Comparison of ENCODE assay signal across 8 mouse cellular contexts in the genomic region with DNA sequence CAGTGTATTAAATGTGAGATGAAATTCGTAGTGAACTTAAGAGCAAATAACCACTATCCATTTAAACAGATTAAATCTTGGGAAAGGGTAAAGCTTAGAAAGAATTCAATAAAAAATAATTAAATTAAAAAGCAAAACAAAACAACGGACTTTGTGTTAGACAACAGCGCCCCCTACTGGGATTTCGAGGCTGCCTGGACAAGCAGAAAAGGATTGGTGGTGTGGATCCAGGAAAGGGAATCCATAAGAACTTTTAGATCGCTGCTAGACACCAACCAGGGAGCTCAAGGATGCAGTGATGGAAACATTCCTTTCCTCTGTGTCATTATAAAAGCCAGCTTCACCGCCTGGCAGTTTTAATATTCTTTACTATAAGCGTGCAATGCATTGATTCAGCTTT. TPM values are rescaled to one million over a fixed set of nuclear protein-coding genes. Genes with fewer than 3 reads are reported as not detected.
DNase-seq lines count a peak whose midpoint lies in the region.

No protein-coding gene starts in this region.

- peak; percentile 41 for DNase-seq in heart, adult 8-10 months (ENCODE audit: low spot score)
- no peak for DNase-seq in heart, postnatal 25 days (ENCODE audit: low spot score)
- peak; percentile 57 for DNase-seq in R1 (ENCODE audit: low read depth, low spot score)
- DNase-seq in cerebellum, postnatal 25 days: peak; percentile 61 to 81
- DNase-seq in heart, postnatal 36 days: peak; percentile 64 to 77
- DNase-seq in left cerebral cortex, postnatal 25 days (ENCODE audit: low spot score in 2 of 2): peak; percentile 54 to 55
- peak; percentile 80 for DNase-seq in retina, embryonic 14.5 days (ENCODE audit: low spot score)
- peak; percentile 27 to 54 for DNase-seq in thymus, postnatal 36 days

- intact Hi-C loops in heart, postnatal 25 days (cut with DNase I): loop anchor here (1.0 to 5.0 kb wide), 2 partner anchors 596 to 748 kb away; no protein-coding TSS in a partner anchor
- intact Hi-C loops in heart, postnatal 36 days (cut with DNase I): loop anchor here (1.0 to 2.0 kb wide), 2 partner anchors 594 to 748 kb away; no protein-coding TSS in a partner anchor
- intact Hi-C loops in left cerebral cortex, postnatal 25 days (cut with DNase I): loop anchor here (10.0 kb wide), 1 partner anchor 594 kb away; no protein-coding TSS in a partner anchor

RNA-seq across cellular contexts. Expression of gene Exoc5, which starts 51.9 kb away (rescaled TPM):
- total RNA-seq in heart, adult 8-10 months (2022): 10 to 100 TPM; 15.9 to 17.6 (median 16.8) TPM
- total RNA-seq in heart, postnatal 25 days (2021): 10 to 100 TPM; 19.7 to 19.9 TPM
- 10 to 100 TPM; 18.8 to 20.2 TPM for total RNA-seq in heart, postnatal 36 days (2021)
- 10 to 100 TPM; 59.7 to 60.6 TPM for total RNA-seq in left cerebral cortex, postnatal 25 days (2021)

RNA-seq across cellular contexts. Expression of gene Ap5m1, which starts 52.5 kb away (rescaled TPM):
- total RNA-seq in heart, adult 8-10 months (2022): 10 to 100 TPM in 2 of 4 experiments, 1 to 10 TPM in 2; 7.9 to 10.3 (median 9.7) TPM
- total RNA-seq in heart, postnatal 25 days (2021): 10 to 100 TPM; 10.1 to 10.3 TPM
- total RNA-seq in heart, postnatal 36 days (2021): 10 to 100 TPM; 10.7 to 11.0 TPM
- total RNA-seq in left cerebral cortex, postnatal 25 days (2021): 10 to 100 TPM; 20.4 to 22.2 TPM

RNA-seq across cellular contexts. Expression of gene Naa30, which starts 53.6 kb away (rescaled TPM):
- total RNA-seq in heart, adult 8-10 months (2022): 10 to 100 TPM; 15.5 to 18.7 (median 16.0) TPM
- total RNA-seq in heart, postnatal 25 days (2021): 10 to 100 TPM; 20.1 to 21.7 TPM
- total RNA-seq in heart, postnatal 36 days (2021): 10 to 100 TPM; 25.6 to 26.6 TPM
- total RNA-seq in left cerebral cortex, postnatal 25 days (2021): 10 to 100 TPM; 34.2 TPM
